Mouse (Mus musculus): Measurements from ENCODE around the gene Wsb1.
"Not testable (repeated sequence)": the region's sequence is repeated elsewhere in the genome, so short reads cannot be mapped to it uniquely, and the experiment has no call there.

Gene Wsb1

DNA sequence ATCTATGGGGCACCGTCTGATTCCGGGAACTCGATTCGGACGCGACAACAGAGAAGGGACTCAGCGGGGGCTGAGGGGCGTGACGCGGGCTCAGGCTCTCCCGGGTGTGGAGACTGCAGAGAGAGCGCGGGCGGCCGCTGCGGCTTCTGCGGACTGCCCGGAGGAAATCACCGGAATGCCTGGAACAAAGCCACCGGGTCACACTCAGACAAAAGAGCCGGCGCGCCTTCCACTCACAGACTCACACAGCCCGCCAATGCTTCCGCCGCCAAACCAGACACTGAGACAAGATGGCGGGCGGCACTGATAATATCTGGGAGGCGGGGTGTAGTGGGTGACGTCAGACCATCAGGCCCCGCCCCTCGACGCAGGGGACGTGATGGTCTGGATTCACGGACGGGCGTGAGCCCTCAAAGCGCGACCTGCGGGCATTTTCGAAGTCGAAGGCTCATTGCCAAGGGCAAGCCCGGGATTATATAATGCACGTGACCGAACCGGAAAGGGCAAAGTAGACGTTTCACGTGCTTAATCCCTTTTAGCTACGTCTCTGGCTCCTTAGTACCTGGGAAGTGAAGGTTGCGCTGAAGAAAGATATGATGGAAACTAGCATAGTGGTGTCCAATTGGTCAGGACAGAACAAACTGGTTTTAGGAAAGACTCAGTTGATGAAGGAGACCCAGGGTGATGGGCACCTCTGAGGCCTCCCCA is at the start of gene Wsb1:
Wsb1 (minus strand) TSS at position 281 of the 708 bp plus-strand sequence.
- peak; percentile 95 for DNase-seq (ENCODE audit: low read depth, low spot score)

- not testable (repeated sequence) for DNase-seq (ENCODE audit: low read depth, low spot score)
Measured at GRCm38 (mm10) chr11:79304245-79304644, 49.8 kb upstream of the Wsb1 start.

GRCm38 (mm10) chr11:79303109-79303508 is 48.6 kb upstream of the Wsb1 start:
- no peak for DNase-seq (ENCODE audit: low read depth, low spot score)

DNA sequence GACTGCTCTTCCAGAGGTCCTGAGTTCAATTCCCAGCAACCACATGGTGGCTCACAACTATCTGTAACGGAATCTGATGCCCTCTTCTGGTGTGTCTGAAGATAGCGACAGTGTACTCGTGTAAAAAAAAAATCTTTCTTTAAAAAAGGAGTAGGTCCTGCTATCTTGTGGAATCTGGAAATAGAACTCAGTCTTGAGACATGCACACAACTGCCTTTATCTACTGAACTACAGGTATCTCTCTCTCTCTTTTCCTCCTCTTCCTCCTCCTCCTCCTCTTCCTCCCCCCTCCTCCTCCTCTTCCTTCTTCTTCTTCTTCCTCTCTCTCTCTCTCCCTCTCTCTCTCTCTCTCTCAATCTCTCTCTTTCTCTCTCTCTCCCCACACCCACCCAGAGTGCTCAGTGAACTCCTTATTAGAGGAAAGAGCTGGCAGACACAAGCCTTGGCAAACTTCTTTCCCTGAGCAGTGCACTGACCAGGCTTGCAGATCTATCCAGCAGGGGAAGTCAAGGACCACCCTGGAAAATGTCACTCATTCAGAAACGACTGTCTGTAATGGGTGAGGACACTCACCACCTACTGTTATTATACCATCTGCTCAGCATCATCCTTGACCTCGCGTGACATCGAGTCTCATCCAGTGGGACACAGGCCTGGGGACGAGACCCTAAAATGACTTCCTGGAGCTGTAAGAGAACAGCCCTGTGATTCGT is 45.4 kb upstream of the Wsb1 start:
- DNase-seq (ENCODE audit: low read depth, low spot score) = no peak

DNA sequence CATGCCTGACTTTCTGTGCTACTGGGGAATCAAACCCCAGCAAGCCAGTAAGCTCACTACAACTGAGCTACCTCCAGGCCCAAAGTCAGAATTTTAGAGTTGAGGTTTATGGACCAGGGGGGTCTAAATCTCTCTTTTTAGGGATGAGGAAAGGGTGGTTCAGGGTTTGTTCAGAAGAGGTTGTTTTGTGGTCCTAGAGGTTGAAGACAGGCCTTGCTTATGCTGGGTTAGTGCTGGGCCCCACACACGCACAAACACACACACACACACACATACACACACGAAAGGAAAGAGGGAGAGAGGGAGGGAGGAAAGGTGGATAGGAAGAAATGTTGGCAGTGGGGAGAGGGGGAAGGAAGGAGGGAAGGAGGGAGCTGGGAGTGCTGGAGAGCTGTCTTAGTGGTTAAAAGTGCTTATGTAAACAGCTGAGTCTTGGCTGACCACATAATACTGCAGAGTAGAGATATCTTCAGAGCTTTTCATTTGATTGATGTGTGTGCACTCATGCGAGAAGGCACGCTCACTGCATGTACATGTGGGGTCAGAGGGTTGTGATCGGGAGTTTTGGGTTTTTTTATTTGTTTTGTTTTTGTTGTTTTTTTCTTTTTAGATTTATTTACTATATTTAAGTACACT is 42.5 kb upstream of the Wsb1 start, which contains the start of gene Gm9964:
Gm9964 (minus strand) TSS at position 51 of the 636 bp plus-strand sequence.
- DNase-seq (ENCODE audit: low read depth, low spot score) = no peak

GRCm38 (mm10) chr11:79296167-79296566 is 41.7 kb upstream of the Wsb1 start:
- DNase-seq (ENCODE audit: low read depth, low spot score) = peak; percentile 75

DNA sequence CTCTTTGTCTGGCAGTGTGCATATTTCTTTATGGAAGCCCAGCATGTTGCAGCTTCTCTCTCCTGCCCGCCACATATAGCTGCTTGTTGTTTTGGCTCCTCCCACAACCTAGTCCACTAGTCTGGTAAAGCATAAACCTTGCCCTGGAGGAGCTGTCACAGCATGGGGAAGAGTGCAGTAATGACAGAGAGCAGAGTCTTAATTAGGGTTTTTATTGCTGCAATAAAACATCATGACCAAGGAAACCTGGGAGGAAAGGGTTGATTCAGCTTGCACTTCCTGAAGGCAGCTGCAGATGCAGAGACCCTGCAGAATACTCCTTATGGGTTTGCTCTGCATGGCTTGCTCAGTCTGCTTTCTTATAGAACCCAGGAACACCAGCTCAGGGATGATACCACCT is 39.5 kb upstream of the Wsb1 start:
- no peak for DNase-seq (ENCODE audit: low read depth, low spot score)

- no peak for DNase-seq (ENCODE audit: low read depth, low spot score)
Measured at GRCm38 (mm10) chr11:79293025-79293424, 38.6 kb upstream of the Wsb1 start.

GRCm38 (mm10) chr11:79292130-79292529 is 37.7 kb upstream of the Wsb1 start:
- no peak for DNase-seq (ENCODE audit: low read depth, low spot score)

- no peak for DNase-seq (ENCODE audit: low read depth, low spot score)
Measured at GRCm38 (mm10) chr11:79291651-79292050, 37.2 kb upstream of the Wsb1 start.

DNA sequence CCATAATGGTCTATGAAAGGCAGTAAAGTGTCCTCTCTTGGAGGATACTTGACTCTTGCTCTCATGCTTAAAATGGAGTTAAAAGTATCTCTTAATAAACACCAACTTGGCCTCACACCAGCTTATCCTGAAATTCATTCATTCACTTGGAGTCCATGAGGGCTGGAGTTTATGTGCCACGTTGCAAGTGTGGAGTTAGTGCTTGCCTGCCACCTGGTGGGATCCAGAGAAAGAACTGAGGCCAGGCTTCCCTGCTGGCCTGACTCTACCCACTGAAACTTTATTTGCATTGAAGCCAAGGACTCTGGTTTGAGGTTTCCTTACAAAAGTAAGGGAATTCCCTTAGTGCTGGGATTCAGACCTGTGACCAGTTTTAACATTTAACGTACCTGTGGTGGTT is 36.0 kb upstream of the Wsb1 start:
- peak; percentile 12 for DNase-seq (ENCODE audit: low read depth, low spot score)

- no peak for DNase-seq (ENCODE audit: low read depth, low spot score)
Measured at GRCm38 (mm10) chr11:79288913-79289640, 34.6 kb upstream of the Wsb1 start.

GRCm38 (mm10) chr11:79288278-79288843 is 33.9 kb upstream of the Wsb1 start:
- DNase-seq (ENCODE audit: low read depth, low spot score) = no peak

- no peak for DNase-seq (ENCODE audit: low read depth, low spot score)
Measured at GRCm38 (mm10) chr11:79287447-79287846, 33.0 kb upstream of the Wsb1 start.

- DNase-seq (ENCODE audit: low read depth, low spot score) = no peak
Measured at GRCm38 (mm10) chr11:79286305-79286799, 31.9 kb upstream of the Wsb1 start.

DNA sequence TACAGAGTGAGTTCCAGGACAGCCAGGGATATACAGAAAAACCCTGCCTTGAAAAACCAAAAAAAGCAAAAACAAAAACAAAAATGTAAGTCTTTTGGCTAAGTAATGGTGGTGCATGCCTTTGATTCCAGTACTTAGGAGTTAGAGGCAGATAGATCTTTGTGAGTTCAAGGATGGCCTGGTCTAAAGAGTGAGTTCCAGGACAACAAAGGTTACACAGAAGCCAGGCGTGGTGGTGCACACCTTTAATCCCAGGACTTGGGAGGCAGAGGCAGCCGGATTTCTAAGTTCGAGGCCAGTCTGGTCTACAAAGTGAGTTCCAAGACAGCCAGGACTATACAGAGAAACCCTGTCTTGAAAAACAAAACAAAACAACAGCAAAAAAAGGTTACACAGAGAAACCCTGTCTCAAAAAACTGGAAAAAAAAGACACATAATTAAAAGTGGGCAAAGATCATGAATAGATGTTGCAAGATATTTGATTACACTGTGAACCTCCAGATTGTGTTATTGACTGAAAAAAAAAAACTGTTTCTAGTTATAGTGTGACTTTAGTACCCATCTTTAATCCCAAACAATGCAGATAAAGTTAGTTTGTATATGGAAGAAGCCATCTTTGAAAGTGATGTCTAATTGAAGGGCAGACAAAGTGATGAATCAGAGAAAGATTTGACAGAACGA is 29.0 kb upstream of the Wsb1 start:
- DNase-seq (ENCODE audit: low read depth, low spot score) = no peak

- DNase-seq (ENCODE audit: low read depth, low spot score) = no peak
Measured at GRCm38 (mm10) chr11:79281396-79281795, 26.9 kb upstream of the Wsb1 start.

DNA sequence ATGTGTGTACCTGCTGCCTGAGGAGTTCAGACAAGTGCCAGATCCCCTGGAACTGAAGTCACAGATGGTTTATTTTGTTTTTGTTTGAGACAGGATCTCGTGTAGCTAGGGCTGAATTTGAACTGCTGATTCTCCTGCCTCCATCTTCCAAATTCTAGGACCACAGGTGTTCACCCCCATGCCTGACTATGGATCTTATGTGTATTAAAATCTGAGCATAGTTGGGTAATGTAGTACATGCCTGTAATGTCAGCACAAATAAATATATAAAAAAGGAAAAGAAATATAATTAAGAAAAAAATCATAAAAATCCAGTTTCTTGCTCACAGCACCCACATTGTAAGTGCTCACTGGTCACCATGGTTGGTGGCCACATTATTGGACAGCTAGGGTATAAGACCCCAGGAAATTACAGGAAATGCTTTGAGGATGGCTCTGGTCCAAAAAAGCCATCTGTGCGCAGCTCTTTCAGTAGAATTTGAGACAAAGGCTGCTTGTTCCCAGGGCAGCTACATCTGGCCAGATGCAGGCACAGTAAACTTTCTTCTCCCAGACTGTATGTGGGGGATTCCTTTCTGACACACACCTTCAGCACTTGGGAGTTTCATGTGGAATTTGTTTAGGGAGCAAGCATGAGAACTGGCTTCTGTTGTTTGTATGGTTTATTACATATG is 25.4 kb upstream of the Wsb1 start:
- no peak for DNase-seq (ENCODE audit: low read depth, low spot score)

- DNase-seq (ENCODE audit: low read depth, low spot score) = no peak
Measured at GRCm38 (mm10) chr11:79273757-79274156, 19.3 kb upstream of the Wsb1 start.

DNA sequence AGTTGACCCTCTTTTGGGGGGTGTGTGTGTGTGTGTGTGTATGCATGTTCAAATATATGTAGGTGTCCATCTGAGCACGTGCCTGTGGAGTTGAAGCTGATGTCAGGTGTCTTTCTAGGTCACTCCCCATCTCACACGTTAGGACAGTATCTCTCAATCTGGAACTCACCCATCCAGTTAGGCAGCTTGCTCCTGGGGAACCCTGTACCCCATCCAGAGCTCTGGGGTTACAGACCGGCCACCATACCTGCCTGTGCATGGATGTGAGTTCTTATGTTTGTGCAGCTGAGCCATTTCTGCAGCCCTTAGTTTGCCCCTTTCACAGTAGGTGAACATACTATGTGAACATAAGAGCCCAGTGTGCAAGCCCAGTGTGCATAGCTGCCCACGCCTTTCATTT is 18.6 kb upstream of the Wsb1 start:
- DNase-seq (ENCODE audit: low read depth, low spot score) = no peak
